Mouse (Mus musculus): ENCODE data around the gene Fam83g. TPM values are rescaled to one million over a fixed set of nuclear protein-coding genes. Genes with fewer than 3 reads are reported as not detected.

Fam83g gene
- polyA plus RNA-seq, 1 experiment from 2014 or later = 2.4 TPM

DNA sequence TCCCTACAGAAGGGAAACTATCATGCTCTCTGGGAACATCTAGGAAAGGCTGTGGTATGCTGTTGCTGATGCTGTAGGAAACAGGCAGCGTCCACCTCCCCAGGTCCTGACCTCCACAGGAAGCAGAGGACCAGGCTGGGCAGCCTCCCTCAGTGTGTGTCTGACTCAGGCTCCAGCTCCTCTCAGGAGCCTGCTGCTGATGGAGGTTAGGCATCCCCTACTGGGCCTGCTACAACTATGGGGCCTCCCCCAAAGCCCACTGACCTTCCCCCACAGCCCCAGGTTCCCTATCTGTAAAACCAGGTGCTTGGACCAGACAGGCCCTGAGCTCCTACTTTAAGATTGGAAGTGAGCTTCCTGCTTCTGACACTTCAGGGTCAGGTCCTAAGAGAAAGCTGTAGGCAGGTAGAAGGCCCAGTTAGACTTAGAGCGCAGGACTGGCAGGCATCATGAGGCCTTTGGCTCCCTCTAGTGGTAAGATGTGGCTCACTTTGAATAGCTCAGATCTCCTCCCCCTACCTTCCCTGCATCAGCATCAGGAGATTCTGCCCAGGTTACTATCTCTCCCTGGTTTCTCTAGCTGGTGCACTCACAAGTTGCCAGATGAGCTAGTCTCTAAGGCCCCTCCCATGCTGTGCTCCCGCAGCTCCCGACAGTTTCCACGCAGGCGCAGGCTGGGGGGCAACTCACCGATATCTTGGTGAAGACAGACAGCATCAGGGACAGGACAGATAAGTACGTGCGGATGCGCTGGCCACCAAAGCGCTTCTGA lies 30.6 kb downstream of the Fam83g start:
- peak; percentile 78 for DNase-seq (ENCODE audit: low spot score)
- peaks cover 10% of the 10 kb centered on the region; the same call in 1 of the 2 replicates for H3K27me3 ChIP-seq (ENCODE audit: low read depth, poor library complexity, severe bottlenecking)
- H3K4me1 ChIP-seq = no peaks in the 10 kb centered on the region
- H3K4me3 ChIP-seq = no peak overlapping the region
- H3K27ac ChIP-seq = no peak overlapping the region
- WGBS = 47% methylated on average over 11 of the region's 11 CpGs
- no peaks in the 10 kb centered on the region for H3K36me3 ChIP-seq
- H3K9me3 ChIP-seq (replicated peaks) = no peaks in the 10 kb centered on the region

DNA sequence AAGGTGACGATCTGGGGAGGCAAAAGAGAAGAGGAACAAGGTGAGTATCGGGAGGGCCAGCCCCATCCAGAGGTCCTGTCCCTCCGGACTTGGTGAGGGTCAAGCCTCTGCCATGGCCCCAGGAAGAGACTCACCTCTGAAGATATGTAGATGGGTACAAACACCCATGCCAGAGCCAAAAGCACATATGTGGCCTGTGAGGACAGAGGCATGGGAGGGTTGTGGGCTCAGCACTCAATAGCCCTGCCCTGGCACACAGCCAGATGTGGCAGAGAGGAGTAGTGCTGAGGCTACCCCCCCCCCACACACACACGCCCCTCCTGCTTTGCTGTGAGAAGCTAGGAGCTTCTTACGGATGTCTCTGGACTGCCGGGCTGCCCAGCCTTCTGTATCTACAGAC lies 31.2 kb downstream of the Fam83g start:
- H3K27me3 ChIP-seq (ENCODE audit: low read depth, poor library complexity, severe bottlenecking) = peaks cover 10% of the 10 kb centered on the region; the same call in 1 of the 2 replicates
- WGBS = 74% methylated on average over 6 of the region's 6 CpGs
- H3K9me3 ChIP-seq (replicated peaks) = no peaks in the 10 kb centered on the region
- H3K4me3 ChIP-seq = no peak overlapping the region
- no peaks in the 10 kb centered on the region for H3K36me3 ChIP-seq
- H3K27ac ChIP-seq = no peak overlapping the region
- DNase-seq (ENCODE audit: low spot score) = no peak
- H3K4me1 ChIP-seq = no peaks in the 10 kb centered on the region

DNA sequence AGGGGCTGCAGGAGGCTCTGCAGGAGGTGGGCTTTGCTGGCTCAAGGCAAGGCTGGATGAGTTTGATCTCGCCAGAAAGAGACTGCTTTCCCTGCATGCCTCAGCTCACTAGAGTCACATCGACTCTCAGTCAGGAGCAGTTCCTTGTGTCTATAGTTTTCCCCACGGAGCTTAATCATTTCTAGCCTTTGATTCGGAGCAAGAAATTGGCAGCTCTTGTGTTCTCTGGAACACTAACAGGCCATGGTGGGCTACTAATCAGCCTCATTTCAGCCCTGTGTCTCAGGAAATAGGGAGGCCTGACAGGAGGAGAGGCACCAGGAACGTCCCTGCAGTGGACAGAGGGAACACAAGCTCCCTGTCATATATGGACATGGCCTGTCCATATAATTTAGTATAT lies 34.1 kb downstream of the Fam83g start:
- Histone ChIP-seq H3K9me3 (replicated peaks) (no peaks in the 10 kb centered on the region), H3K27me3 (ENCODE audit: low read depth, poor library complexity, severe bottlenecking) (peaks cover 10% of the 10 kb centered on the region; the same call in 1 of the 2 replicates), H3K36me3 (no peaks in the 10 kb centered on the region), H3K4me1 (no peaks in the 10 kb centered on the region), H3K4me3 (no peak overlapping the region), H3K27ac (no peak overlapping the region)
- DNase-seq (ENCODE audit: low spot score) = no peak
- WGBS = 71% methylated on average over 5 of the region's 5 CpGs

- H3K4me1 ChIP-seq = no peaks in the 10 kb centered on the region
- no peaks in the 10 kb centered on the region for H3K36me3 ChIP-seq
- H3K9me3 ChIP-seq (replicated peaks) = no peaks in the 10 kb centered on the region
- no peaks in the 10 kb centered on the region for H3K27me3 ChIP-seq (ENCODE audit: low read depth, poor library complexity, severe bottlenecking)
- no peak overlapping the region for H3K27ac ChIP-seq
- DNase-seq (ENCODE audit: low spot score) = no peak
- WGBS = 71% methylated on average over 3 of the region's 3 CpGs
- no peak overlapping the region for H3K4me3 ChIP-seq
Observed at GRCm38 (mm10) chr11:61719387-61719786, 35.5 kb downstream of the Fam83g start.

- no peak overlapping the region for H3K4me3 ChIP-seq
- no peak overlapping the region for H3K27ac ChIP-seq
- 79% methylated on average over 8 of the region's 8 CpGs for WGBS
- H3K27me3 ChIP-seq (ENCODE audit: low read depth, poor library complexity, severe bottlenecking) = no peaks in the 10 kb centered on the region
- no peaks in the 10 kb centered on the region for H3K9me3 ChIP-seq (replicated peaks)
- no peak for DNase-seq (ENCODE audit: low spot score)
- no peaks in the 10 kb centered on the region for H3K36me3 ChIP-seq
- H3K4me1 ChIP-seq = no peaks in the 10 kb centered on the region
Observed at GRCm38 (mm10) chr11:61719826-61720225, 35.9 kb downstream of the Fam83g start.

- H3K9me3 ChIP-seq (replicated peaks) = no peaks in the 10 kb centered on the region
- H3K36me3 ChIP-seq = no peaks in the 10 kb centered on the region
- H3K27ac ChIP-seq = no peak within 1 kb of the TSS
Observed at GRCm38 (mm10) chr11:61720636-61721035, 36.7 kb downstream of the Fam83g start, which contains the start of gene Slc5a10. Gene Slc5a10 (minus strand): TSS chr11:61720826.

GRCm38 (mm10) chr11:61722077-61722476 lies 38.2 kb downstream of the Fam83g start:
- Histone ChIP-seq H3K9me3 (replicated peaks) (no peaks in the 10 kb centered on the region), H3K27me3 (ENCODE audit: low read depth, poor library complexity, severe bottlenecking) (no peaks in the 10 kb centered on the region), H3K36me3 (peaks cover 11% of the 10 kb centered on the region), H3K4me1 (no peaks in the 10 kb centered on the region), H3K27ac (no peak overlapping the region), H3K4me3 (no peak overlapping the region)
- WGBS = 86% methylated on average over 5 of the region's 5 CpGs
- DNase-seq (ENCODE audit: low spot score) = no peak

More at GRCm38 (mm10) chr11:61720636-61721035, 36.7 kb downstream of the Fam83g start, which contains the start of gene Slc5a10:
- 89% methylated on average over 3 of the region's 3 CpGs for WGBS
- Histone ChIP-seq H3K27me3 (ENCODE audit: low read depth, poor library complexity, severe bottlenecking) (no peaks in the 10 kb centered on the region), H3K4me3 (no peak within 1 kb of the TSS), H3K4me1 (no peaks in the 10 kb centered on the region)
- DNase-seq (ENCODE audit: low spot score) = no peak

DNA sequence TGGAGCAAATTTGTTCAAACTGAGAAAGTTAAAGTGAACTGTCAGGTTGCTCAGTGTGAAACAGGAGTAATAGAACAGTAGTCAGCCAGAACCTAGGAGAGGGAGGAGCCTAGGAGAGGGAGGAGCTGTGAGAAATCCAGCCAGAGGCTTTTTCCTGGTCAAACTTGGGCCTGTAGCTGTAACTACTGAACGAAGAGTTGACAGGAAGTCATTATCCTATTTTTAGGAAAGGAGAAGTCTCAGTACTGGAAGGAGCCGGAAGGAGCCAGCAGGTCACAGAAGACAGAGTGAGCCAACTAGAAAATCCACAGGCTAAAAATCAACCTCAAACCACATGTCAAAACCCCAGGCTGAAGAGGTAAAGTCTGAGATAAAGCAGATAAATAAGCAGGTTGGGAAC lies 44.1 kb downstream of the Fam83g start:
- no peaks in the 10 kb centered on the region for H3K9me3 ChIP-seq (replicated peaks)
- H3K27ac ChIP-seq = no peak overlapping the region
- no peaks in the 10 kb centered on the region for H3K27me3 ChIP-seq (ENCODE audit: low read depth, poor library complexity, severe bottlenecking)
- H3K36me3 ChIP-seq = peaks cover 67% of the 10 kb centered on the region
- no peak overlapping the region for H3K4me3 ChIP-seq
- no peaks in the 10 kb centered on the region for H3K4me1 ChIP-seq
- WGBS = 74% methylated on average over 2 of the region's 2 CpGs
- DNase-seq (ENCODE audit: low spot score) = no peak

GRCm38 (mm10) chr11:61732672-61733071 lies 48.8 kb downstream of the Fam83g start:
- WGBS = 95% methylated on average over 7 of the region's 7 CpGs
- Histone ChIP-seq H3K4me1 (no peaks in the 10 kb centered on the region), H3K27ac (no peak overlapping the region), H3K27me3 (ENCODE audit: low read depth, poor library complexity, severe bottlenecking) (no peaks in the 10 kb centered on the region), H3K4me3 (no peak overlapping the region), H3K9me3 (replicated peaks) (no peaks in the 10 kb centered on the region), H3K36me3 (peaks cover 96% of the 10 kb centered on the region)
- DNase-seq (ENCODE audit: low spot score) = no peak

DNA sequence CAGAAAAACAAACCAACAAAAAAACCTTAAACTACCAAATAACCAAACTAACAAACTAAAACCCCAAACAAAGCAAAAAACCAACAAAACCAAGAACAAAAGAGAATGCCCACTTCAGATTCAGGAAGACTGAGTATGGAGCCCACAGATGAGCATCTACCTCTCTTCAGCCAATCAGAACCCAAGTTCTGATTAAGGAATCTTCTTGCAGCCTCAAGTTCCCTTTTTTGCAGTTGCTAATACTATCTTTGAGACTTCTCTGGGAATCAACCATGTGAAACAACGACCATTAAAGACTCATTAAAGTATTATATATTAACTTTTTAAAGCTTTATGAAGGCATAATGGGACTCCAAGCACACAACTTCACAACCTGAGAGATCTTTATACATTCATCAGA lies 53.4 kb downstream of the Fam83g start:
- H3K27ac ChIP-seq = no peak overlapping the region
- H3K36me3 ChIP-seq = peaks cover 100% of the 10 kb centered on the region
- 98% methylated on average over 1 of the region's 1 CpGs for WGBS
- no peaks in the 10 kb centered on the region for H3K4me1 ChIP-seq
- DNase-seq (ENCODE audit: low spot score) = no peak
- H3K9me3 ChIP-seq (replicated peaks) = no peaks in the 10 kb centered on the region
- H3K4me3 ChIP-seq = no peak overlapping the region
- H3K27me3 ChIP-seq (ENCODE audit: low read depth, poor library complexity, severe bottlenecking) = no peaks in the 10 kb centered on the region

GRCm38 (mm10) chr11:61740500-61740899 lies 56.6 kb downstream of the Fam83g start:
- Histone ChIP-seq H3K27me3 (ENCODE audit: low read depth, poor library complexity, severe bottlenecking) (no peaks in the 10 kb centered on the region), H3K9me3 (replicated peaks) (no peaks in the 10 kb centered on the region), H3K27ac (no peak overlapping the region), H3K4me1 (no peaks in the 10 kb centered on the region), H3K4me3 (no peak overlapping the region), H3K36me3 (peaks cover 99% of the 10 kb centered on the region)
- 95% methylated on average over 1 of the region's 1 CpGs for WGBS
- DNase-seq (ENCODE audit: low spot score) = no peak

- DNase-seq (ENCODE audit: low spot score) = no peak
- Histone ChIP-seq H3K27ac (no peak overlapping the region), H3K36me3 (peaks cover 96% of the 10 kb centered on the region), H3K27me3 (ENCODE audit: low read depth, poor library complexity, severe bottlenecking) (no peaks in the 10 kb centered on the region), H3K4me3 (no peak overlapping the region), H3K4me1 (no peaks in the 10 kb centered on the region), H3K9me3 (replicated peaks) (no peaks in the 10 kb centered on the region)
- WGBS = 82% methylated on average over 3 of the region's 3 CpGs
Observed at GRCm38 (mm10) chr11:61743768-61744167, 59.9 kb downstream of the Fam83g start.

DNA sequence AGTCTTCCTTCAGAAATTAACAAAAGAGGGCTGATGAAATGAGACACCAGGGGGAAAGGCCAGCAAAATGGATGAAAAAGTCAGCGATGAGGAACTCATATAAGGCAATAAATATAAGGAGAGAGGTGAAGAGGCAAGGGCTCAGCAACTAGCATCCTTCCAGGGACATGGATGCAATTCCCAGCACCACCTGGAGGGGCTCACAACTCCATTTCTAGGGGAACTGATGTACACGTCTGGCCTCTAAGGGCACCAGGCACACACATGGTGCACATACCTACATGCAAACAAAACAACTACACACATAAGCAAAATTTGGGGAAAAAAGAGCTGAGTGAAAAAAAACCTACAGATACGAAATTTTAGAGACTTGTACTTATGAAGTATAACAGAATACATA lies 60.6 kb downstream of the Fam83g start:
- no peak for DNase-seq (ENCODE audit: low spot score)
- Histone ChIP-seq H3K4me1 (no peaks in the 10 kb centered on the region), H3K27me3 (ENCODE audit: low read depth, poor library complexity, severe bottlenecking) (no peaks in the 10 kb centered on the region), H3K36me3 (peaks cover 96% of the 10 kb centered on the region), H3K27ac (no peak overlapping the region), H3K9me3 (replicated peaks) (no peaks in the 10 kb centered on the region), H3K4me3 (no peak overlapping the region)
- 73% methylated on average over 3 of the region's 3 CpGs for WGBS

Data from limb, embryonic 10.5 days (tissue).